Mouse (Mus musculus) olfactory bulb, adult 2 months (tissue): ENCODE measurements around the gene Thsd4. TPM values are rescaled to one million over a fixed set of nuclear protein-coding genes. Genes with fewer than 3 reads are reported as not detected.

ENCODE experiments used
- H3K27ac ChIP-seq: fragments of 200-500 bp; 2 replicates; pipeline ENCODE4 v1.5.1; 2012; ENCODE audit warnings: low read depth, low read length; ENCODE audit not compliant: insufficient read depth
- H3K4me1 ChIP-seq: fragments of 200-500 bp; 2 replicates; pipeline ENCODE4 v1.6.1; 2012; ENCODE audit warnings: low read length; ENCODE audit not compliant: control insufficient read depth, insufficient read depth
- H3K4me3 ChIP-seq: fragments of 200-500 bp; 2 replicates; pipeline ENCODE4 v1.5.1; 2012; ENCODE audit warnings: mild to moderate bottlenecking, low read depth, low read length, moderate library complexity; ENCODE audit not compliant: insufficient read depth
- CTCF ChIP-seq: fragments of 200-500 bp; IDR thresholded peaks from 2 replicates; pipeline ENCODE4 v1.5.1; 2012; ENCODE audit warnings: low read depth, mild to moderate bottlenecking, low read length, moderate library complexity; ENCODE audit not compliant: insufficient read depth
- POLR2A ChIP-seq: fragments of 200-500 bp; IDR thresholded peaks from 2 replicates; pipeline ENCODE4 v1.6.1; 2012; ENCODE audit warnings: mild to moderate bottlenecking, low read depth, low read length, moderate library complexity; ENCODE audit not compliant: insufficient read depth
- WGBS: fragments of 180-500 bp; shearing (Covaris S2); methylation state at CpG from one replicate; pipeline ENCODE4 v1.1.7; 2018; 5-methylcytosine and 5-hydroxymethylcytosine counted together
- polyA plus RNA-seq: library from polyadenylated mRNA; stranded (reverse); fragments of >200 nt; gene quantifications from 2 replicates; pipeline ENCODE4 v1.2.4, GENCODE M21; 2012; ENCODE audit warnings: low replicate concordance; ENCODE audit not compliant: missing spikeins, insufficient read depth, insufficient read length

The Thsd4 gene
- polyA plus RNA-seq, 1 experiment: not detected

DNA sequence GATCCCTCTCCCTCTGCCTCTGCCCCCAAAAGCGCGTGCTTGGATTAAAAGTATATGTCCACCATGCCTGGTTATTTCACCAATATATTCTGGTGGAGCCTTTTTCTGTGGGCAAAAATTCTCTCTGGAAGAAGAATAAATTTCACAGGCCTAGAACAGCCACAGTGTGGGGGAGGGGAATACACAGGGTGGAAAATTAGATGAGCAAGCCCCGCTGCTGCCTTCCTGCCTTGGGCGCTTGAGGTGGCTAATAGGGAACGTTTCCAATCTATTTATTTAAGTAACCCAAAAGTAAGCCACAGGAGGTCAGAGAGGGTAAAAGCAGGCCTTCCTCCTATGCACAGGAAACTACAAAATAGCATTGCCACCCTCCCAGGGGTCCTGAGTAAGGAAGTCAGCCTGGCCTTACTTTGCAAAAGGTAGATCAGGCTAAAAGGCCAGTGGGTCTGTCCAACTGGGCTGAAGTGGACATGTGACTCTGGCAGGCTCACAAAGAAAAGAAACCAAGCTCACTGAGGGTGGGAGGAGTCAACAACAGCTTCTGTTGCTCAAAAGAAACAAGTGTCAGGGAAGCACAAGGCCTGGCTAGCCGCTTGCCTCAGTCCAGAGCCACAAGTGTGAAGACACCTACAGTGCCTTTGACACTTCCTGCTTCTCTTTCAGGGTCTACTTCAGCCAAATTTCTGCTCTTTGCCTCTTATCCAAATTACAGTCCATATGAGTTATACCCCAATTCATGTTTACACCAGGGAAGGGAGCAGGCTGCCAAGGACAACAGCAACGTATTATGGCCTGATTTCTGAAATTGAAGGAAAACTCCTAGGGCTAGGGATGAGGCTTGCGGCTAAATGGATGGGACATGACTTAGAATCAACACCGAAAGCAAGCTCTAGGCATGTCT, 289.6 kb downstream of the Thsd4 start:
- no peak for TF ChIP-seq CTCF
- TF ChIP-seq POLR2A: no peak
- 81% methylated on average over 9 of the region's 9 CpGs for WGBS
- Histone ChIP-seq H3K4me1 (peaks cover 2% of the 10 kb centered on the region; the same call in 1 of the 2 replicates), H3K27ac (no peak overlapping the region), H3K4me3 (no peak overlapping the region)

DNA sequence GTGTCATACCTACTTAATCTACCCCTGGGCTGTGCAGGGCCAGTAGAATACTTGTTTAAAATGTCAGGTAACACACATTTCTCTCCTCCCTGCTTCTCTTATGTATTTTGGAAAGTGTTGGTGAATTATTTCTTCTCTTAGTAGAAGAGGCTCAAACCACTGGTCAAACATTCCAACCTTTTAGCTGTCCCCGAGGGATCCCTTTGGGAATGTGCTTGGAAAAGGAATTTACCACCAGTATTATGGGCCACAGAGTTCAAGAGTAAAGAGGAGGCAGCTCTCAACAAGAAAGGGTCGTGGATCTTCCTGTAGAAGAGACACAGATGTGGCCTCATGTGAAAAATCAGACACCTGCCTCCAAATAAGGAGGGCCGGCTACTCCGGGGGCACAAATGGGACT, 292.4 kb downstream of the Thsd4 start:
- WGBS: 82% methylated on average over 4 of the region's 4 CpGs
- TF ChIP-seq CTCF (no peak), POLR2A (no peak)

DNA sequence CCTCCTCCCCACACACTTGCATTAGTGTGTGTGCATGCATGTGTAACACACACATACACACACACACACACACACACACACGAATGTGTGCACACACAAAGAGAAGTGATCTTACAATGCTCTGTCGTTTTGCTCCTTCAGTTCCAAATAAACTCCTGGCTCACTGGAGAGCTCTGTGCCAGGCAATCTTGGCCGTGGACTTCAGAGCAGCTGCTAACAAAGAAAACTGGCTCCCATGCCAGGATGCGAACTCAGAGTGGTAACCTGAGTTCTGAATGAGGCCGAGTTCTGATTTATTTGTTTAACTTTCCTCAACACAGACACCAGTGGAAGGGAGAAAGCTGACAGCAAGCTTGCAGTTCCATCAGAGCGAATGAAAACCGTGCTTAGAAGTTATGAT, 294.1 kb downstream of the Thsd4 start:
- Histone ChIP-seq H3K4me1 (peaks cover 2% of the 10 kb centered on the region; the same call in 1 of the 2 replicates), H3K4me3 (no peak overlapping the region), H3K27ac (no peak overlapping the region)
- no peak for TF ChIP-seq CTCF
- no peak for TF ChIP-seq POLR2A
- WGBS: 57% methylated on average over 7 of the region's 7 CpGs

More for the DNA sequence above, 292.4 kb downstream of the Thsd4 start:
- Histone ChIP-seq H3K4me1 (peaks cover 2% of the 10 kb centered on the region; the same call in 1 of the 2 replicates), H3K27ac (no peak overlapping the region), H3K4me3 (no peak overlapping the region)

DNA sequence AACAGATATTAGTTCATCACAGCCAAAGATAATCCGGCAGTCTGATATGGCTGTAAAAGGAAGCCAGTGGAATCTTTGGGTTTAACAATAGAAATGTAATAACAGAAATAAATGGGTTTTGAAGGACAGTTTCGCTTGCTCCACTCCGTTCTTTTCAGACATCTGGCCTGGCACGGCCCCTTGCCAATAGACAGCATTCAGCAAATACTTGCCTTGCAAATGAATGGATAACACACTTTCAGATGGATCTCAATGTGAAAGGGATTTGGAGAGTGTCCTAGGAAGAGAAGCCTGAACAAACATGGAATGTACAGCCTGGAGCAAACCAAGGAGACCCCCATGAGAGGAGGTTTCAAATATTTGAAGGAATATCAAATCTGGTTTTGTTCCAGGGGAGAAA, 295.2 kb downstream of the Thsd4 start:
- H3K4me3 ChIP-seq: no peak overlapping the region
- H3K4me1 ChIP-seq: no peaks in the 10 kb centered on the region; the same call in 1 of the 2 replicates
- TF ChIP-seq CTCF: no peak
- TF ChIP-seq POLR2A: no peak
- 68% methylated on average over 4 of the region's 4 CpGs for WGBS
- H3K27ac ChIP-seq: no peak overlapping the region

DNA sequence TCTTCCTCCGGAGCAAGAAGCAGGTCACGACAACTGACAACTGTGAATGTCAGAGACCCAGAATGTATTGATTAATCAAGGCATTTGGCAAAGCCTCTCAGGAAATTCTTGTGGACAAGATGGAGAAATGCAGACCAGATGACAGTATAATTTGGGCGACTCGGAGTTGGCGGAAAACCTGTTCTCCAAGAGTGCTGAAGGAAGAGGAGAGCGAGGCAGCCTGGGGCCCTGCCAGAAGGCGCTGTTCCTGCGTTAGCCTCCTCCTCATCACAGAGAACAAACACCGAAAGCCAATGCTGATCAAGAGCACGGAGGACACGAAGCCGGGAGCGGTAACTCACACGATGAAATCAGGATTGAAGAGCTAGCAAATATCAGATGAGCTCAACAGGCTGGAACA, 295.7 kb downstream of the Thsd4 start:
- H3K4me3 ChIP-seq: no peak overlapping the region
- H3K27ac ChIP-seq: no peak overlapping the region
- no peaks in the 10 kb centered on the region; the same call in 1 of the 2 replicates for H3K4me1 ChIP-seq
- no peak for TF ChIP-seq CTCF
- no peak for TF ChIP-seq POLR2A
- WGBS: 67% methylated on average over 14 of the region's 14 CpGs

DNA sequence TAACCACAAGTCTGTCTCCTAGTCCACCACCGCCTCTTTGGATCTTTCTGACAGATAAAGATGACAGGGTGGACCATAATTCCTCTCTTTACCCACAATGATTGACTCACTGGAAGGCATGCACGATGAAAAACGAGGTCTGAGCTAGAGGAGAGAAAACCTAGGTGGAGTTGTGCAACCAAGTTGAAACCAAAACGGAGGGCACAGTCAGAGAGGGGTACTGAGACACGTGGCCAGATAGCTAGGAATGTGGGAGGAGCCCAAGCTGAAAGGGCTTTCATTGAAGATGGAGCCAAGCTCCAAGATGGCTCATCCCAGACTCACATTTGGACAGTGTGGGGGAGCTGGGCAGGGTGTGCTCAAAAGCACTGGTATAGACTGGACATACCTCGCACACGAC, 296.4 kb downstream of the Thsd4 start:
- H3K27ac ChIP-seq: no peak overlapping the region
- WGBS: 86% methylated on average over 7 of the region's 7 CpGs

DNA sequence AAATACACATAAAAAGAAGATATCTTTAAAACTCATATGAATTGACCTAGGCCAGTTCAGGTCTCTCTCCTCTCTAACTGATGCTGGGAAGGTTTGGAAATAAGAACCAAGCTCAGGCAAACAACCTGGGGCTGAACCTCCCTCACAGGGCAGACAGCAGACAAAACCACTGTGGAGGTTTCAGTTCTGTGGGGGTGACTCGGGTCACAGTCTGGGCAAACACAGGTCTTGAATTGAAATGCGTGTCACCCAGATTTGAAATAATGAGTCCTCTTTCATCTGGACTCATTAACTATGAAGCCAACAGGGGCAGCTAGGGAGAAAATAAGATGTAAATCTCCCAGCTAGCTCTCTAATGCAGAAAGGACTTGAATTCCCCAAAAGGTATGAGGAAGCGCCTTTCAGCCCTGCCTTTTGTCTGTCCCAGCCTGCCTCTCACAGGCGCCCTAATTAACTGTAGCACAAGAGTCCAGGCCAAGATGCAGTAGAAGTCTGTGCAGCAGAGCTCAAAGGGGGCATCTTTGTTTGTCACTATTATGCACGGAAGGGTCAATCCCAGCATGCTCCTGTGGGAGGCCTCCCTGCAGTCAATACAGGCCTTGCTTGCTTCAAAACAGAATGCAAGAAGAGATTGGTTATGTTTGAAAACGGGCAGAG, 297.7 kb downstream of the Thsd4 start:
- H3K4me1 ChIP-seq: no peaks in the 10 kb centered on the region; the same call in 1 of the 2 replicates
- no peak overlapping the region for H3K27ac ChIP-seq
- WGBS: 68% methylated on average over 6 of the region's 6 CpGs
- TF ChIP-seq CTCF (no peak), POLR2A (no peak)
- H3K4me3 ChIP-seq: no peak overlapping the region

More for the DNA sequence above, 296.4 kb downstream of the Thsd4 start:
- no peak overlapping the region for H3K4me3 ChIP-seq
- H3K4me1 ChIP-seq: no peaks in the 10 kb centered on the region; the same call in 1 of the 2 replicates
- TF ChIP-seq CTCF (no peak), POLR2A (no peak)

DNA sequence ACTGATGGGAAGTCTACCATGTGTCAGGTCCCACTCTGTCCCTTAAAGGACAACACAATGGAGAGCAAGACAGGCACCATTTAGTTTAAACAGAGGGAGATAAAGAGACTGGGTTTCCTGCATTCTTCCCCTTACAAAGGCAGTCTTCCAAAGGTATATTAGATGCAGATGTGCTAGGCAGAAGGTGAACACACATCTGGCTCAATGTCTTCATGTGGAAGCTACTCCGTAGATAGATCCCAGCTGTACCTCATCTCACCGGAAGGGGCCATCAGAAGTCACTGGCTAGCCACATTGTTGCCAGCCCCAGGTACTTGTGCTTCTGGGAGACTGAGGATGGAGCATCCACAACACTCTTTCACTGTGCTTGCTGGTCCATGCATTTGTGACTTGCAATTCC, 301.4 kb downstream of the Thsd4 start:
- TF ChIP-seq CTCF: no peak
- no peak for TF ChIP-seq POLR2A
- Histone ChIP-seq H3K4me1 (no peaks in the 10 kb centered on the region), H3K4me3 (no peak overlapping the region), H3K27ac (no peak overlapping the region)
- 99% methylated on average over 2 of the region's 2 CpGs for WGBS

DNA sequence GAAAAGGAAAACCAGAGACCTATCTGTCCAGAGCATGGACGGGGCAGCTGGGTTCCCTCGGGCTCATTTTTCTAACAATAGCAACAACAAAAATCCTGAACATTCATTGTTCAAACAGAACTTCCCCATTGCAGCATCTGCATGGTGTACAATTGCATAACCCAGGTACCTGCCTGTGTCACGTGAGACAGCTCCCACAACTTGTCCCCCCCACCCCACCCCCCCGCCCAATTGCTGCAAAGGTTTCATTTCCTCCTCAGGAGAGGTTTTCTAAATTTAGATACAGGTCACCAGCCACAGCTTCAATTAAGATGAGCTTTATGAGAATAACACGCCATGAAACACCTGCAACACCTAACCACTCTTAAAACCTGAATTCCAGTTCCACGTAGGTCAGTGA, 303.4 kb downstream of the Thsd4 start:
- Histone ChIP-seq H3K27ac (no peak overlapping the region), H3K4me3 (no peak overlapping the region), H3K4me1 (no peaks in the 10 kb centered on the region)
- 79% methylated on average over 6 of the region's 6 CpGs for WGBS
- TF ChIP-seq CTCF (no peak), POLR2A (no peak)
